Mouse (Mus musculus): Measurements from ENCODE around the gene Tkt.

The Tkt gene

DNA sequence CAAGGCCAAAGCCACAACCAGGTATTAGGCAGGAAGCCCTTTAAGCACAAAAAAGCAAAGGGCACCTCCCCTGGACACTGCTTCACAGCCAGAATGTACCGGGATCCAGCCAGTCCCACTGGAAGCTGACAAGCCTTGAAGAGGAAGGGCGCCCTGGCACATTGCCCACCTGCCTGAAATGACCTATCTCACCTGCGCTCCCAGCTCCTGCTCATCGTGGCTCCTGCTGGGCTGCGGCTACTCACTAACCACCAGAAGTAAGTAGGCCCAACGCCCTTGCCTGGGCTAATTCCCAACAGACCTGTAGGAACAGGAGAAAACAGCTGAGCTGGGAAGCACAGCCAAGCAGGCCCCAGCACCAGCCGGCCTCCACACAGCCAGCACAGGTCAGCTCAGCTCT, 74.0 kb downstream of the Tkt start:
- Histone ChIP-seq H3K4me1 (replicated peaks; ENCODE audit: low read depth, low read length) (peaks cover 31% of the 10 kb centered on the region), H3K27me3 (ENCODE audit: insufficient read depth, low read length) (peaks cover 34% of the 10 kb centered on the region), H3K36me3 (ENCODE audit: insufficient read depth, low read length) (no peaks in the 10 kb centered on the region), H3K9me3 (ENCODE audit: low read length) (no peaks in the 10 kb centered on the region), H3K4me3 (replicated peaks; ENCODE audit: low read length) (no peak overlapping the region)
- no peak for TF ChIP-seq POU5F1 (IDR thresholded peaks at IDR 0.05; ENCODE audit: borderline replicate concordance, low read length)
- no peak for TF ChIP-seq CTCF (conservative IDR thresholded peaks at IDR 0.05; ENCODE audit: low read length)
- no peak for TF ChIP-seq NANOG (IDR thresholded peaks at IDR 0.05; ENCODE audit: borderline replicate concordance, low read length)

DNA sequence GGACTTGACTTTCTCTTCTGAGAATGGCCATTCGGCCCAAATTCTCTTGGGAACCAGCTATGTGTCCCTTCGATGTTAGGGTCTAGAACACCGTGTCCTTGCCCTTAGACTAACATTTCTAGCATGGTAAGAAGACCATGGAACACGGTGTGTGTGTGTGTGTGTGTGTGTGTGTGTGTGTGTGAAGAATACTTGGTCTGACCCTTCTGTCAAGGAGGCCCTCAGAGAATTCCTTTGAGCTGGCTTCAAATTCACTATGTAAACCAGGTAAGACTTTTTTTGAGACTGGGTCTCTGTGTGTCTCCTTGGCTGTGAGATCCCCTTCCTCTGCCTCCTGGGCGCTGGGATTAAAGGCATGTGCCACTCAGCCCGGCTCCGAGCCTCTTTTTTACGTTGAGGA, 74.4 kb downstream of the Tkt start:
- no peaks in the 10 kb centered on the region for H3K36me3 ChIP-seq (ENCODE audit: insufficient read depth, low read length)
- H3K4me3 ChIP-seq (replicated peaks; ENCODE audit: low read length): no peak overlapping the region
- no peaks in the 10 kb centered on the region for H3K9me3 ChIP-seq (ENCODE audit: low read length)
- H3K27me3 ChIP-seq (ENCODE audit: insufficient read depth, low read length): peaks cover 36% of the 10 kb centered on the region
- no peak for TF ChIP-seq NANOG (IDR thresholded peaks at IDR 0.05; ENCODE audit: borderline replicate concordance, low read length)
- TF ChIP-seq CTCF (conservative IDR thresholded peaks at IDR 0.05; ENCODE audit: low read length): no peak
- TF ChIP-seq POU5F1 (IDR thresholded peaks at IDR 0.05; ENCODE audit: borderline replicate concordance, low read length): no peak
- H3K4me1 ChIP-seq (replicated peaks; ENCODE audit: low read depth, low read length): peaks cover 31% of the 10 kb centered on the region
